Mouse (Mus musculus) neural tube, embryonic 11.5 days (tissue): Measurements from ENCODE around the gene Syn3. TPM values are rescaled to one million over a fixed set of nuclear protein-coding genes. Genes with fewer than 3 reads are reported as not detected.
A peak's percentile ranks its signal among the peaks of the same experiment; 100 is the strongest.
"Not testable (repeated sequence)": the region's sequence is repeated elsewhere in the genome, so short reads cannot be mapped to it uniquely, and the experiment has no call there.

Experiments
- ATAC-seq: fragments of 200-750 bp; cut with Nextera tagmentation; 2 replicates; pipeline ENCODE4 v1.8.0; 2017; ENCODE audit warnings: moderate number of reproducible peaks, mild to moderate bottlenecking, moderate TSS enrichment, moderate library complexity; ENCODE audit not compliant: insufficient read depth, low FRiP score, low TSS enrichment
- DNase-seq: peaks from one replicate; pipeline ENCODE4 v3.0.0-alpha.2; 2015; ENCODE audit warnings: low spot score
- H3K27ac ChIP-seq: fragments of 300-500 bp; sonication (generic); 2 replicates; pipeline ENCODE4 v1.5.1; 2014; ENCODE audit warnings: low read depth, mild to moderate bottlenecking, low read length
- H3K27me3 ChIP-seq: fragments of 300-500 bp; sonication (generic); 2 replicates; pipeline ENCODE4 v1.6.1; 2014; ENCODE audit warnings: mild to moderate bottlenecking, low read length, mixed read lengths; ENCODE audit not compliant: control insufficient read depth, insufficient read depth
- H3K36me3 ChIP-seq: fragments of 300-500 bp; sonication (generic); 2 replicates; pipeline ENCODE4 v1.6.1; 2014; ENCODE audit warnings: mild to moderate bottlenecking, low read length, moderate library complexity, mixed read lengths; ENCODE audit not compliant: control insufficient read depth, insufficient read depth
- H3K4me1 ChIP-seq: fragments of 300-500 bp; sonication (generic); 2 replicates; pipeline ENCODE4 v1.6.1; 2014; ENCODE audit warnings: low read length, mixed read lengths; ENCODE audit not compliant: control insufficient read depth, insufficient read depth
- H3K4me2 ChIP-seq: fragments of 300-500 bp; sonication (generic); 2 replicates; pipeline ENCODE4 v1.6.1; 2014; ENCODE audit warnings: low read depth, mild to moderate bottlenecking, moderate library complexity
- H3K4me3 ChIP-seq: fragments of 300-500 bp; sonication (generic); 2 replicates; pipeline ENCODE4 v1.5.1; 2014; ENCODE audit warnings: low read depth, low read length
- H3K9ac ChIP-seq: fragments of 300-500 bp; sonication (generic); 2 replicates; pipeline ENCODE4 v1.6.1; 2014; ENCODE audit warnings: mild to moderate bottlenecking, low read length
- H3K9me3 ChIP-seq: fragments of 300-500 bp; sonication (generic); 2 replicates; pipeline ENCODE4 v1.6.1; 2016; ENCODE audit warnings: low read length; ENCODE audit not compliant: control insufficient read depth
- WGBS: fragments of 180-500 bp; shearing (Covaris S2); extraction: QIAGEN DNeasy Blood & Tissue Kit; methylation state at CpG from one replicate; pipeline ENCODE4 v1.1.7; 2014; 5-methylcytosine and 5-hydroxymethylcytosine counted together
- polyA plus RNA-seq: library from polyadenylated mRNA; unstranded; fragments of >200 nt; fragmentation: Nextera tagmentation; extraction: Ambion mirVana; gene quantifications from 2 replicates; pipeline ENCODE4 v1.2.1, GENCODE M21; 2014

The Syn3 gene
- polyA plus RNA-seq, 1 experiment from 2014 or later = 4.4 TPM

DNA sequence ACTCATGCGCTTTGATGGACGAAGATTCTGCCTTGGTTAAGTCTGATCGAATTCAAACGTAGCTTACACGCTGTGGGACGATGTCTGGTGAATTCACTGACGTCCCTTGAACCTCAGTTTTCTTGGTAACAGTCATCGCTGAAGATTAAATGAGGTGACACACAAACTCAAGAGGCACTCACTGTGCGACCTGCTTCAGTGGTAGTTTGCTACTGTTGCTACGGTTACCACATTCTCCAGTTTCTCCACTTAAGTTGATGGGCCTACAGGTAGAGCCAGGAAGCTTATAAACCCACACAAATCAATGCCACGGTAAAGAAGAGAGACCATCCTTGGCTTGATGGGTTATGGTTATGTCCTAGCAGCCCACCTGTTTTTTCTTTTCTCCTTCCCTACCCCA, 61.4 kb downstream of the Syn3 start:
- no peaks in the 10 kb centered on the region for H3K4me1 ChIP-seq
- no peak overlapping the region for H3K9ac ChIP-seq
- H3K27ac ChIP-seq = no peak overlapping the region
- H3K27me3 ChIP-seq = no peaks in the 10 kb centered on the region
- H3K9me3 ChIP-seq = no peaks in the 10 kb centered on the region
- no peak for DNase-seq
- no peak overlapping the region for H3K4me3 ChIP-seq
- H3K36me3 ChIP-seq = no peaks in the 10 kb centered on the region
- 87% methylated on average over 11 of the region's 11 CpGs for WGBS
- ATAC-seq = no peak
- no peak overlapping the region for H3K4me2 ChIP-seq

DNA sequence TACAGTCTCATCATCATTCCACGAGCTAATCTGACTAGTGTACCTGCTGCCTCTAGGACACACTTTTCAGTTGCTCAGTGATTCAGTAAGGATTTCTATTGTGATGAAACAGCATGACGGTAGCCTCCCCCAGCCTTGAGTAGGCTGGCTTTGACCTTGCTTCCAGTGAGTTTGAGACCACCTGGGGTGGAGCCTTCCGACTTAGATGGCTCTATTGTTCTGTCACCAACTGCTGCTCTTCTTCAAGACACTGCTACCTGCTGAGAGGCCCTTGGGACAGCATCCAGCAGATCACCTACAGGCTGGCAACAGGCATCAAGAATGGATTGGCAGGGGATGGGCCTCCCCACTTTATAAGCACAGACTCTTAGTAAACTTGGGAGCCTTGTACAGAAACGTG, 63.7 kb downstream of the Syn3 start:
- not testable (repeated sequence) for H3K9me3 ChIP-seq, ATAC-seq
- WGBS = 58% methylated on average over 4 of the region's 4 CpGs

DNA sequence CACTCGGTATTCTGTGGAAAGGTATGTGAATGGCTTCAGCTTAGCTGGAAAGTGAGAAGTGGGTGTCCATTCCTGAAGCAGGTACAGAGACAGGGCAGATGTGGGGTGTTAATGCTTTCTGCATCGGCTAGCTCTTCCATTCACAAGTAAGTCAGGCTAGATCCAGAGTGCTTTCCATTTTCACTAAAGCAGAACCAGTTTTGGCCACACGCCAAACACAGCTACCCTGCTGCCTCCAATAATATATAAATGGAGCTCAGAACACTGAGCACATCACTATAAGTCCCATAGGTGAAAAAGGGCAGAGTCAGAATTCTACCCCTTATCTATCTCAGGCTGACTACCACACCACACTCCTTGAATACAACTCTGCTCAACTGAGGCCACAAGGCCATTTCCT, 69.0 kb downstream of the Syn3 start:
- H3K27ac ChIP-seq = no peak overlapping the region
- no peak overlapping the region for H3K4me2 ChIP-seq
- H3K9ac ChIP-seq = no peak overlapping the region
- no peak for DNase-seq
- no peak overlapping the region for H3K4me3 ChIP-seq
- H3K9me3 ChIP-seq = no peaks in the 10 kb centered on the region
- no peaks in the 10 kb centered on the region for H3K4me1 ChIP-seq
- H3K36me3 ChIP-seq = no peaks in the 10 kb centered on the region
- no peak for ATAC-seq
- 80% methylated on average over 3 of the region's 3 CpGs for WGBS
- no peaks in the 10 kb centered on the region for H3K27me3 ChIP-seq

More for the DNA sequence above, 63.7 kb downstream of the Syn3 start:
- not testable (repeated sequence) for H3K9ac ChIP-seq, H3K4me2 ChIP-seq, DNase-seq, H3K4me1 ChIP-seq, H3K36me3 ChIP-seq, H3K4me3 ChIP-seq, H3K27me3 ChIP-seq, H3K27ac ChIP-seq

DNA sequence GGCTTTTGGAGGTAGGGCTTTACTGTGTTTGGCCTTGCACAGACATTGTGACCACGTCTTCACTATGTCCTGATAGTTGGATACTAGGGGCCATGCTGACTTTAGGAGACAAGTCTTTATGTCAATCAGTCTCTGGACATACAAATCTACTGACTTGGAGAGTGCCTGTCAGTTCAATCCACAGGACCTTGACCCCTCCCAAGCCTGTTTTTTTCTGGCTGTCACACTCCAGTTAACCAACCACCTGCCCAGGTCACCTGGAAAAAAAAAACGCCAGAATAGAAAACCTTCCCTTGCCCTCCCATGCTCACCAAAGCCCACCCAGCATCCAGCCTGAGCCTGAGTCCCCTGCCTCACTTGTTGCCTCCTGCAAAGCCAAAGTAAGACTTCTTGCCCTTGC, 70.7 kb downstream of the Syn3 start:
- ATAC-seq (no peak), DNase-seq (no peak)
- Histone ChIP-seq H3K36me3 (no peaks in the 10 kb centered on the region), H3K27ac (no peak overlapping the region), H3K9ac (no peak overlapping the region), H3K4me1 (no peaks in the 10 kb centered on the region), H3K9me3 (no peaks in the 10 kb centered on the region), H3K4me3 (no peak overlapping the region), H3K4me2 (no peak overlapping the region), H3K27me3 (no peaks in the 10 kb centered on the region)
- WGBS = 80% methylated on average over 2 of the region's 2 CpGs

DNA sequence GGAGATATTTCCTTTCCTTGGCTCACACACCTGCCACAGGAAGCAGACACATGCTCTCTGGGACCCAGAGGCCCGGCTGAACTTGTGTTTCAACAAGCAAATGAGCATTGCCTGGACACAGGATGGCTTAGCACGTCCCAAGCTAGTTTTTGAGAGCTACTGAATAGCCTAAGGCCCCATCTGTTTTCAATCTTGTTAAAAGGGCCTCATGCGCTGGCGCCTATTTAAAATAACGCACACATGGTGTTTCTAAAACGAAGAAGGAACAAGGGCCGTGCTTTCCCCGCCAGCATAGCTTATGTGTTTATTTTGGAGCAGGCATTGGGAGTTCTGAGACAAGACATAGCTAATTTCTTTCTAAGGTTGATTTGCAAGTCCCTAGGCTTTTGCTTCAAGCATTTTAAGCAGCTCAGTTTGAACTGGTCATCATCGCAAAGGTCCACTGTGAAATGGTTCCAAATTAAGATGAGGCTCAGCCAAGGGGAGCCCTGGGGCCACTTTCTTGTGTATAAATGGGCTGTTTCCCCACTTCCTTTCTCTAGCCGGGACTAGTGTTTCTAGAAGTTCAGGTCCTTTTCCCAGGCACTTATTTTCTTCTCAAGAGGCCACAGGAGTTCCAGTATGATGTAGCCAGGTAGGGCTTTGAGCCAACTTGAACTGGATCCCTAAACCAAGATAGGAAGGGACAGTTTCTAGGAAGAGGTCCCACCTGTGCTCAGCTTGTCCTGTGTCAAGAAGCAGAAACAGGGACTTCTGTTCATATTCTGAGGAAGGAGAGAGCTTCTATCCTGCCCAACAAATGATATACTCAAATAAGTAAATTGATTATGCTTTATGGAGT, 72.8 kb downstream of the Syn3 start:
- DNase-seq (peak; percentile 36), ATAC-seq (no peak)
- Histone ChIP-seq H3K27me3 (no peaks in the 10 kb centered on the region), H3K4me1 (no peaks in the 10 kb centered on the region), H3K4me3 (no peak overlapping the region), H3K9ac (no peak overlapping the region), H3K9me3 (no peaks in the 10 kb centered on the region), H3K27ac (no peak overlapping the region), H3K36me3 (no peaks in the 10 kb centered on the region), H3K4me2 (no peak overlapping the region)
- 48% methylated on average over 10 of the region's 10 CpGs for WGBS

DNA sequence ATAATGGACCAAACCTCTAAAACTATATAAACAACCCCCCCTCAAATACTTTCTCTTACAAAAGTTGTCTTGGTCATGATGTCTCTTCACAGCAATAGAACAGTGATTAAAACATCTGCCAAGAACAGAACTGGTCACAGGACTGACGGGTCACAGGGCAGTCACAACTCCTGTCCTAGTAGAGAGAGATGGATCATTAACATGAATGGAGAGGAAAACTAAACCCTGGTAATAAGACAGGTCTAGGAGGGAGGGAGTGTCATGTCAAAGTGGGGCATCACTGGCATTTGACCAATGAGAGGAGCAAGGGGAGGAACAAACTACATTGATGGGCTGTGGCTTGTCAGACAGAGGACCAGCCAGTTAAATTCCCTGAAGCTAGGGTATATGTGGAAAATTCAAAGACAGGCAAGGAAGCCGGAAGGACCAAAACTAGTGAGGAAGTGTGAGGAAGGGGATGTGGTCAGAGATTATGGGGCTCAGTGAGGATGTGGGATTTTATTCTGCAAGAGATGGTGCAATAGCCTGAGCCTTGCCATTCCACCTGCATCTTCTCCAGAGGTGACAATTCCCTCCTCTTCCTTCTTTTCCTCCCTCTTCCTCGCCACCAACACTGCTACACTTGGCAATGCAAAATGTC, 76.8 kb downstream of the Syn3 start:
- Histone ChIP-seq H3K4me2 (no peak overlapping the region), H3K9me3 (no peaks in the 10 kb centered on the region), H3K4me1 (no peaks in the 10 kb centered on the region), H3K27me3 (no peaks in the 10 kb centered on the region), H3K36me3 (no peaks in the 10 kb centered on the region), H3K4me3 (no peak overlapping the region), H3K27ac (no peak overlapping the region), H3K9ac (no peak overlapping the region)
- DNase-seq = no peak
- WGBS = 92% methylated on average over 3 of the region's 3 CpGs
- no peak for ATAC-seq

DNA sequence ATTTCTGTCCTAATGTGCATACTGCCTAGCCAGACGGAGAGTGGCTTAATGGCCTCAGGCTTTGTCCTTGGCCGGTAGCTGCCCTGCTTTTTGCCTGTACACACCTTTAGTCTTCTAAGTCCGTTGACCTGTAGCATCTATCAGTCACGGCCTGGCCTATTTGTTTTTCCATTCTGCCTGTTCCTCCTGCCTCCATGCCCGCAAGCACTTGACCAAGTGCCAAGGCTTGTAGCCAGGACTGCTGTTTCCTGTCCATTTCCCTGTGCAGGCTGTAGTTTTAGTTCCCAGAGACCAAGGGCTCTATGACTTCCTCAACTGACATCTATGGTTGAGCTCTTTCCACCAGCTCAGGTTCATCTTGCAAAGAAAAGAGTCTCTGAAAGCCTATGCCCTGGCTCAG, 79.8 kb downstream of the Syn3 start:
- Histone ChIP-seq H3K4me3 (no peak overlapping the region), H3K9ac (no peak overlapping the region), H3K27me3 (no peaks in the 10 kb centered on the region), H3K4me2 (no peak overlapping the region), H3K9me3 (no peaks in the 10 kb centered on the region), H3K4me1 (no peaks in the 10 kb centered on the region), H3K27ac (no peak overlapping the region), H3K36me3 (no peaks in the 10 kb centered on the region)
- DNase-seq = no peak
- WGBS = 91% methylated on average over 5 of the region's 5 CpGs
- ATAC-seq = no peak

DNA sequence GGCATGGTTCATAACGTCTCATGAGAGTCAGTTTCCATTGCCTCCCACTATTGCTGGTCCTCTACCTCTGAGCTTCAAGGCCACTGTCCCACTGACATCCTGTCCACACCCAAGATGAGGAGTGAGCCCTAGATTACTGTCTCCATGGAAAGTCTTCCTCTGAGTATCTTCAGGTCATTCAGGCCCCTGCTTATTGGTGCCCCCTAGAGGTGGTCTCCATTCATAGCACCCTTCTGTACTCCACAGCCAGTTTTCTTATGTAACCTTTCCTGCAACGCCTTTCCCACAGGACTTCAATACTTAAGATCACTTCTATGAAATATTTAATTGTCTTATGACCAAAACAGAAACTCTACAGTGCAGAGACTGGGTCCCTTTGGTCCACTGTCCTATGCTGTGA, 80.4 kb downstream of the Syn3 start:
- Histone ChIP-seq H3K4me3 (no peak overlapping the region), H3K27ac (no peak overlapping the region), H3K36me3 (no peaks in the 10 kb centered on the region), H3K9me3 (no peaks in the 10 kb centered on the region), H3K4me2 (no peak overlapping the region), H3K27me3 (no peaks in the 10 kb centered on the region), H3K9ac (no peak overlapping the region), H3K4me1 (no peaks in the 10 kb centered on the region)
- DNase-seq = no peak
- no peak for ATAC-seq
- 77% methylated on average over 2 of the region's 2 CpGs for WGBS

DNA sequence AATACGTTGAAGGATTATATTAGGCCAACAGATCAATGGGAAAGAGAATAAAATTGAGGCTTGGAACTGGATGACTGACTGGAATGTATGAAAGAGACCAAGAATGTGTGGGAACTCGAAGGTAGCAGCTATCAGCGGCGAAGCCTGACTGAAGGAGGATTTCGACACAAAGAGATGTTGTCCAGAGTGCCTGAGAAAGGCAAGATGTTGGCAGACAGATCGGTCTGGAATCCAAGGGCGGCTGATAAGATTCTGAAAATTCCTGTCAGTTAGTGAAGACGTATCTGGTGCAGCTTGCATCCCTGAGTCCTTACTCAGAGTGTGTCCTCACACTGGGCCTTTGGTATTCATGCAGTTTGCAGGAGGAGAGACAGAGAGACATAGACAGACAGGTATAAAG, 81.9 kb downstream of the Syn3 start:
- no peaks in the 10 kb centered on the region for H3K9me3 ChIP-seq
- H3K27me3 ChIP-seq = no peaks in the 10 kb centered on the region
- no peaks in the 10 kb centered on the region for H3K36me3 ChIP-seq
- ATAC-seq (no peak), DNase-seq (no peak)
- H3K27ac ChIP-seq = no peak overlapping the region
- H3K4me1 ChIP-seq = no peaks in the 10 kb centered on the region
- no peak overlapping the region for H3K4me3 ChIP-seq
- no peak overlapping the region for H3K4me2 ChIP-seq
- 91% methylated on average over 8 of the region's 8 CpGs for WGBS
- H3K9ac ChIP-seq = no peak overlapping the region
